Mouse (Mus musculus): ENCODE data around the gene Cript. TPM values are rescaled to one million over a fixed set of nuclear protein-coding genes. Genes with fewer than 3 reads are reported as not detected.
A peak's percentile ranks its signal among the peaks of the same experiment; 100 is the strongest.

The Cript gene
- polyA plus RNA-seq, 1 experiment from 2014 or later = 64.4 TPM

DNA sequence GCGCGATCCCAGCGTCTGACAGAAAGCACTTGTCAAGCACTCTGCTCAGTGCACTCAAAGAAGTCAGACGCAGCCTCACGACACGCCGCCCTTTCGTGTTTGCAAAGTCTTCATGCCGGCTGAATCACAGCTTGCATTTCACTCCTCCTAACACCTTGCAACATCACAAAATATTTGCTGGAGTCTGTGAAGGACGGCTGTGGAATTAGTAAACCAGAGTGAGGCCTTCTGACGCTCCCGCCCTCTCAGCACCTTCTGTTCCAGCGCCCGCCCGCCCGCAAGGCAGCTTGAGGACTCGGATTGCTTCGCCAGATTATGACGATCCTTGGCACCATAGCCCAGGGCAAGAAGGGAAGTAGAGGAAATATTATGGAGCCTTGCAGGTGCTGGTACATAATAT, 16.4 kb downstream of the Cript start:
- DNase-seq (no peak), ATAC-seq (no peak)
- H3K4me1 ChIP-seq (ENCODE audit: insufficient read depth) = no peaks in the 10 kb centered on the region
- TF ChIP-seq EP300 (IDR thresholded peaks at IDR 0.05; ENCODE audit: low read depth) = no peak
- no peak for TF ChIP-seq CTCF (IDR thresholded peaks at IDR 0.05; ENCODE audit: low read depth)
- no peak overlapping the region for H3K27ac ChIP-seq (ENCODE audit: low read depth)
- H3K9ac ChIP-seq (replicated peaks) = no peak overlapping the region
- H3K36me3 ChIP-seq (replicated peaks; ENCODE audit: insufficient read depth, low read length) = no peaks in the 10 kb centered on the region; the same call in none of the 2 replicates
- H3K4me3 ChIP-seq (ENCODE audit: low read depth, low read length) = no peak overlapping the region
- H3K27me3 ChIP-seq (ENCODE audit: insufficient read depth, low read length) = no peaks in the 10 kb centered on the region
- H3K4me2 ChIP-seq (ENCODE audit: low read depth, low read length) = no peak overlapping the region
- H3K9me3 ChIP-seq (ENCODE audit: low read length) = no peaks in the 10 kb centered on the region
- WGBS (ENCODE audit: insufficient replicate concordance) = 70% methylated on average over 19 of the region's 19 CpGs

DNA sequence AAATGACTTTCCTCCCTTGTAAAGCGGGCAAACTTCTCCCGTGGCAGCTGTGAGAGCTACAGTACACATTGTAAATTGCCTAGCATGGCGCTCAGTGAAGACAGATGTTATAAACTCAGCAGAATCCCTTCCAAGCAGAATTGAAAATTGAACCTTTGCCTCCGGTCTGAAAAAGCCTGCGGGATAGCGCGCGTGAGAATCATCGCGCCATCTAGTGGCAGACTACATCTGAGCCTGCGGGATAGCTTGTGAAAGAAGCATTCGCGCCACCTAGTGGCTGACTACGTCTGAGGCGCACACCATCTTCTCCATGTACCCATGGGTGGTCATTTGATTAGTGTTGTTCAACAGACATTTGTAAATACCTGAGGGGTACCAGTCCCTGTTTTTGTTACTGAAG, 19.0 kb downstream of the Cript start:
- no peak for TF ChIP-seq EP300 (IDR thresholded peaks at IDR 0.05; ENCODE audit: low read depth)
- TF ChIP-seq CTCF (IDR thresholded peaks at IDR 0.05; ENCODE audit: low read depth) = peak; percentile 100
- H3K27me3 ChIP-seq (ENCODE audit: insufficient read depth, low read length) = no peaks in the 10 kb centered on the region
- no peak overlapping the region for H3K4me3 ChIP-seq (ENCODE audit: low read depth, low read length)
- H3K9ac ChIP-seq (replicated peaks) = no peak overlapping the region
- 2% methylated on average over 15 of the region's 15 CpGs for WGBS (ENCODE audit: insufficient replicate concordance)
- no peak overlapping the region for H3K27ac ChIP-seq (ENCODE audit: low read depth)
- no peaks in the 10 kb centered on the region for H3K4me1 ChIP-seq (ENCODE audit: insufficient read depth)
- no peaks in the 10 kb centered on the region for H3K9me3 ChIP-seq (ENCODE audit: low read length)
- no peaks in the 10 kb centered on the region for H3K36me3 ChIP-seq (replicated peaks; ENCODE audit: insufficient read depth, low read length)
- H3K4me2 ChIP-seq (ENCODE audit: low read depth, low read length) = no peak overlapping the region; the same call in 1 of the 2 replicates
- DNase-seq (peak; percentile 92), ATAC-seq (peak; percentile 80)

DNA sequence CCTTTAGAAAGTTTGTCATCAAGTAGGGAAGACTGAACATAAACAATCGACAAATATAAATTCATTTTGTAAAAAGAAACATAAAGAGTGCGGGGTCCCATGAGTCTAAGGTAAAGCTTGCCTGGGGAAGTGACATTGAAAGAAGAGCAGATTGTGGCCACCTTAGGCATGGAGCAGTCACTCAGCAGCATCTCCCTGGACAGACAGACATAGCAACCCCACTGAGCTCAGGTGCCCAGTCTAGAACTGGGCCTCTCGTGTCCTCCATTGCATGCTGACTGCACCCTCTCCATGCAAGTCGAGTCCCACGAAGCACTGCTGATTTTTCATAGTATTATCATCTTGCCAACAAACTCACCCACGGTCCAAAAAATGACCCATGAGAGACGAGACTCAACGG, 19.4 kb downstream of the Cript start:
- Histone ChIP-seq H3K27me3 (ENCODE audit: insufficient read depth, low read length) (no peaks in the 10 kb centered on the region), H3K4me3 (ENCODE audit: low read depth, low read length) (no peak overlapping the region), H3K9ac (replicated peaks) (no peak overlapping the region), H3K36me3 (replicated peaks; ENCODE audit: insufficient read depth, low read length) (no peaks in the 10 kb centered on the region), H3K9me3 (ENCODE audit: low read length) (no peaks in the 10 kb centered on the region), H3K4me2 (ENCODE audit: low read depth, low read length) (no peak overlapping the region), H3K4me1 (ENCODE audit: insufficient read depth) (no peaks in the 10 kb centered on the region), H3K27ac (ENCODE audit: low read depth) (no peak overlapping the region)
- DNase-seq (no peak), ATAC-seq (no peak)
- TF ChIP-seq CTCF (IDR thresholded peaks at IDR 0.05; ENCODE audit: low read depth) (no peak), EP300 (IDR thresholded peaks at IDR 0.05; ENCODE audit: low read depth) (no peak)
- 71% methylated on average over 8 of the region's 8 CpGs for WGBS (ENCODE audit: insufficient replicate concordance)

DNA sequence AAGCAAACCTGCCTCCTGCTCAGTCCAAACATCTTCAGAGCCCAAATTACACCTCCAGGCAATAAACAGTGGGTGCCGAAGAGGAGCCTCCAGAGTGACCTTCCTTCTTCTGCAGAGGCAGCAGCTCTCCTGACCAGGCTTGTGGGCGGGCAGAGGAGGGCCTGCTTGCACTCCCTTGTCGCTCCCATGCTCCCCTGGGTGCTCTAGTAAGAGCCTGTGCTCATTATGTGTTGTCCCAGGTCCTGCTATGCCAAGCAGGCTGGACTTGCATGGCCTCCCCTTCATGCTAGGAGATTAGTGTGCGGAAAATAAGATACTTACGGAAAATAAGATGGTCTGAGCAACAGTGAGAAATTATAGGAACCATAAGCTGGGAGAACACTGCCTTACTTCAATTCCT, 24.3 kb downstream of the Cript start:
- H3K27me3 ChIP-seq (ENCODE audit: insufficient read depth, low read length) = no peaks in the 10 kb centered on the region
- ATAC-seq (no peak), DNase-seq (no peak)
- H3K9me3 ChIP-seq (ENCODE audit: low read length) = no peaks in the 10 kb centered on the region
- WGBS (ENCODE audit: insufficient replicate concordance) = 58% methylated on average over 5 of the region's 5 CpGs
- no peaks in the 10 kb centered on the region for H3K4me1 ChIP-seq (ENCODE audit: insufficient read depth)
- H3K4me3 ChIP-seq (ENCODE audit: low read depth, low read length) = no peak overlapping the region
- TF ChIP-seq EP300 (IDR thresholded peaks at IDR 0.05; ENCODE audit: low read depth) (no peak), CTCF (IDR thresholded peaks at IDR 0.05; ENCODE audit: low read depth) (no peak)
- H3K36me3 ChIP-seq (replicated peaks; ENCODE audit: insufficient read depth, low read length) = no peaks in the 10 kb centered on the region
- no peak overlapping the region for H3K9ac ChIP-seq (replicated peaks)
- no peak overlapping the region for H3K4me2 ChIP-seq (ENCODE audit: low read depth, low read length)
- no peak overlapping the region for H3K27ac ChIP-seq (ENCODE audit: low read depth)

DNA sequence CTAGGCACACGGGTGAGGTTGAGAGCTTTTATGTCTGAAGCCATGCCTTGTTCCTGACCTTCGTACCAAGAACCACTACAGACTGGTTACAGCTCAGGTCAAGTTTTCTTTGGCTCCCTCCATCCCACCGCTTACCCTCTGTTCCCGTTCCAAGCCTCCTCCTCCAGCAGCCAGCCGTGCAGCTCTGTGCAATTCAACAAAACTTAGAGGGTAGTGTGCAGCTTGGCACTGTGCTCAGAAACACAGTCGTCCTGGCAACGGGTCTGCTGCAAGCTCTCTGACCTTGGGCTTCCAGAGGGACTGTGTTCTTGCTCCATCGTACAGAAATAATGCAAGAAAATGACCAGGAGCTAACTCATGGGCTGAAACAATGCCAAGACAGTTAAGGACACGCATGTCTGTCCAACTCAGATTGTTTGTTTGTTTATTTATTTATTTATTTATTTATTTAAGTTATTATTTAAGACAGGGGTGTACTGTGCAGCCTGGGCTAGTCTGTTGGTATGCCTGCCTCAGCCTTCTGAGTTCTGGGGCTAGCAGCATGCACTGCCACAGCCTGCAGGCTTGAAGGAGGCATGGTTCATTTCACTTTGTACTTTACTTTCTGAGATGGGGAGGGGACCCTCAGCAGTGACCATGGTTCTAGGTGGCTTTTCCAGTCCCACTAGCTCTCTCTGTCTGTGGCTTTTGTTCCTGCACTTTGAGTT, 25.3 kb downstream of the Cript start:
- H3K27ac ChIP-seq (ENCODE audit: low read depth) = no peak overlapping the region
- no peak overlapping the region for H3K9ac ChIP-seq (replicated peaks)
- no peak overlapping the region for H3K4me3 ChIP-seq (ENCODE audit: low read depth, low read length)
- DNase-seq (no peak), ATAC-seq (no peak)
- H3K36me3 ChIP-seq (replicated peaks; ENCODE audit: insufficient read depth, low read length) = no peaks in the 10 kb centered on the region
- H3K4me1 ChIP-seq (ENCODE audit: insufficient read depth) = no peaks in the 10 kb centered on the region
- H3K9me3 ChIP-seq (ENCODE audit: low read length) = no peaks in the 10 kb centered on the region
- no peak overlapping the region for H3K4me2 ChIP-seq (ENCODE audit: low read depth, low read length)
- no peak for TF ChIP-seq EP300 (IDR thresholded peaks at IDR 0.05; ENCODE audit: low read depth)
- TF ChIP-seq CTCF (IDR thresholded peaks at IDR 0.05; ENCODE audit: low read depth) = no peak
- WGBS (ENCODE audit: insufficient replicate concordance) = 56% methylated on average over 9 of the region's 9 CpGs
- H3K27me3 ChIP-seq (ENCODE audit: insufficient read depth, low read length) = no peaks in the 10 kb centered on the region

DNA sequence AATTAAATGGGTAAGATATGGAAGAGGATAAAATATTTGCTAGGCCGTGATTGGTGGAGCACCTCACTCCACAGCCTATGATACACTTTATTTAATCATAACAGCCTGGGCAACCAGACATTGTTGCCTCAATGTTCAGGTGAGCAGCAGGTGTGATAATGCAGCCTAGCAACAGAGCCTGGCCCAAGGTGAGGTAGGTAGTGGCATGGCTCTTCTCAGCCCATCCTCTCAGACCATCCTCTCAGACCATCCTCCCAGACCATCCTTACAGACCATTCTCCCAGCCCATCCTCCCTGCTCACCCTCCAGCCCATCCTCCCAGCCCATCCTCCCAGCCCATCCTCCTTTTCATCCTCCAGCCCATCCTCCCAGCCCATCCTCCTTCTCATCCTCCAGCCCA, 26.3 kb downstream of the Cript start:
- Histone ChIP-seq H3K9me3 (ENCODE audit: low read length) (no peaks in the 10 kb centered on the region), H3K27me3 (ENCODE audit: insufficient read depth, low read length) (no peaks in the 10 kb centered on the region)

More for the DNA sequence above, 26.3 kb downstream of the Cript start:
- TF ChIP-seq CTCF (IDR thresholded peaks at IDR 0.05; ENCODE audit: low read depth) = no peak
- TF ChIP-seq EP300 (IDR thresholded peaks at IDR 0.05; ENCODE audit: low read depth) = no peak
- Histone ChIP-seq H3K36me3 (replicated peaks; ENCODE audit: insufficient read depth, low read length) (no peaks in the 10 kb centered on the region), H3K4me2 (ENCODE audit: low read depth, low read length) (no peak overlapping the region), H3K4me3 (ENCODE audit: low read depth, low read length) (no peak overlapping the region), H3K27ac (ENCODE audit: low read depth) (no peak overlapping the region), H3K9ac (replicated peaks) (no peak overlapping the region), H3K4me1 (ENCODE audit: insufficient read depth) (no peaks in the 10 kb centered on the region)
- 85% methylated on average over 1 of the region's 1 CpGs for WGBS (ENCODE audit: insufficient replicate concordance)
- no peak for DNase-seq
- no peak for ATAC-seq

Measured in liver, postnatal 0 days (tissue).